In genomic region chr3:154101671-154102070, GRCm38 (mm10) we compare ENCODE assay signal across 16 mouse cellular contexts.
"Had no signal": no experiment of that assay in that cellular context is flagged by ENCODE, and none has a peak within 500 bp of the region (broad histone marks: within the 10 kb centered on the region; RNA-seq: fewer than 3 reads in every experiment).

No protein-coding gene starts in this region.

- H3K4me3 ChIP-seq: neural tube, embryonic 13.5 days; neural tube, embryonic 15.5 days; stomach, embryonic 15.5 days had no signal

- H3K27me3 ChIP-seq: neural tube, embryonic 13.5 days; neural tube, embryonic 15.5 days; stomach, embryonic 15.5 days had no signal

- H3K27ac ChIP-seq: neural tube, embryonic 13.5 days; neural tube, embryonic 15.5 days; stomach, embryonic 15.5 days; stomach, postnatal 0 days had no signal

- H3K9me3 ChIP-seq: neural tube, embryonic 13.5 days; neural tube, embryonic 15.5 days; stomach, embryonic 15.5 days had no signal

- H3K9ac ChIP-seq: neural tube, embryonic 13.5 days; neural tube, embryonic 15.5 days; stomach, embryonic 15.5 days had no signal

- H3K4me1 ChIP-seq: neural tube, embryonic 13.5 days; stomach, embryonic 15.5 days had no signal

- H3K36me3 ChIP-seq: neural tube, embryonic 13.5 days; neural tube, embryonic 15.5 days; stomach, embryonic 15.5 days had no signal

- DNase-seq: retina, postnatal 1 day; right cerebral cortex, adult 18-20 months; right cerebral cortex, postnatal 14 days; right cerebral cortex, postnatal 25 days; right cerebral cortex, postnatal 4 days; spleen, adult 18-20 months; thymus, adult 18-20 months; thymus, adult 2 months; thymus, postnatal 14 days; thymus, postnatal 25 days; thymus, postnatal 36 days; thymus, postnatal 4 days had no signal
